Mouse (Mus musculus): ENCODE measurements around the gene Bag1.

GRCm38 (mm10) chr4:40888839-40889238, 59.3 kb downstream of the Bag1 start:
- no peak for TF ChIP-seq GATA1 (IDR thresholded peaks at IDR 0.05; ENCODE audit: low read length)
- TF ChIP-seq TAL1 (IDR thresholded peaks at IDR 0.05; ENCODE audit: low read length) = no peak
